Mouse (Mus musculus) midbrain, embryonic 15.5 days (tissue): ENCODE measurements around the gene Pecam1. TPM values are rescaled to one million over a fixed set of nuclear protein-coding genes. Genes with fewer than 3 reads are reported as not detected.

Source experiments
- ATAC-seq: fragments of 200-750 bp; cut with Nextera tagmentation; replicated peaks from 2 replicates; pipeline ENCODE4 v1.8.0; 2017; ENCODE audit warnings: moderate TSS enrichment
- H3K27ac ChIP-seq: fragments of 300-500 bp; sonication (generic); 2 replicates; pipeline ENCODE4 v1.5.1; 2015; ENCODE audit warnings: mild to moderate bottlenecking, inconsistent platforms
- H3K27me3 ChIP-seq: fragments of 300-500 bp; sonication (generic); replicated peaks from 2 replicates; pipeline ENCODE4 v1.6.1; 2015; ENCODE audit warnings: inconsistent platforms
- H3K36me3 ChIP-seq: fragments of 300-500 bp; sonication (generic); replicated peaks from 2 replicates; pipeline ENCODE4 v1.6.1; 2015; ENCODE audit warnings: inconsistent platforms
- H3K4me1 ChIP-seq: fragments of 300-500 bp; sonication (generic); 2 replicates; pipeline ENCODE4 v1.6.1; 2015; ENCODE audit warnings: inconsistent platforms
- H3K4me2 ChIP-seq: fragments of 300-500 bp; sonication (generic); 2 replicates; pipeline ENCODE4 v1.6.1; 2015; ENCODE audit warnings: inconsistent platforms, mild to moderate bottlenecking, moderate library complexity
- H3K4me3 ChIP-seq: fragments of 300-500 bp; sonication (generic); 2 replicates; pipeline ENCODE4 v1.5.1; 2015; ENCODE audit warnings: mild to moderate bottlenecking, inconsistent platforms
- H3K9ac ChIP-seq: fragments of 300-500 bp; sonication (generic); 2 replicates; pipeline ENCODE4 v1.6.1; 2015; ENCODE audit warnings: mild to moderate bottlenecking, inconsistent platforms
- H3K9me3 ChIP-seq: fragments of 300-500 bp; sonication (generic); 2 replicates; pipeline ENCODE4 v1.6.1; 2016; ENCODE audit warnings: inconsistent platforms
- WGBS: fragments of 180-500 bp; shearing (Covaris S2); methylation state at CpG from one replicate; pipeline ENCODE4 v1.1.7; 2015; ENCODE audit warnings: mixed read lengths; 5-methylcytosine and 5-hydroxymethylcytosine counted together
- polyA plus RNA-seq: library from polyadenylated mRNA; unstranded; fragments of >200 nt; fragmentation: Nextera tagmentation; extraction: Ambion mirVana; gene quantifications from 2 replicates; pipeline ENCODE4 v1.2.1, GENCODE M21; 2015

Pecam1 gene
- polyA plus RNA-seq, 1 experiment from 2014 or later, result 15.1 TPM

GRCm38 (mm10) chr11:106701589-106701988 lies 48.8 kb downstream of the Pecam1 start:
- H3K9me3 ChIP-seq, result no peaks in the 10 kb centered on the region
- H3K36me3 ChIP-seq, result no peaks in the 10 kb centered on the region
- H3K4me2 ChIP-seq, result no peak overlapping the region
- no peaks in the 10 kb centered on the region for H3K4me1 ChIP-seq
- H3K9ac ChIP-seq, result no peak overlapping the region
- no peak for ATAC-seq
- 71% methylated on average over 9 of the region's 9 CpGs for WGBS
- no peak overlapping the region for H3K27ac ChIP-seq
- H3K4me3 ChIP-seq, result no peak overlapping the region
- no peaks in the 10 kb centered on the region for H3K27me3 ChIP-seq

GRCm38 (mm10) chr11:106699083-106699482 lies 51.3 kb downstream of the Pecam1 start:
- Histone ChIP-seq H3K27ac (no peak overlapping the region), H3K9ac (no peak overlapping the region), H3K4me3 (no peak overlapping the region), H3K4me1 (no peaks in the 10 kb centered on the region), H3K27me3 (no peaks in the 10 kb centered on the region), H3K36me3 (no peaks in the 10 kb centered on the region), H3K4me2 (no peak overlapping the region), H3K9me3 (no peaks in the 10 kb centered on the region)
- 92% methylated on average over 9 of the region's 9 CpGs for WGBS
- no peak for ATAC-seq

- Histone ChIP-seq H3K4me3 (no peak overlapping the region), H3K9me3 (no peaks in the 10 kb centered on the region), H3K4me1 (no peaks in the 10 kb centered on the region), H3K27me3 (no peaks in the 10 kb centered on the region), H3K9ac (no peak overlapping the region), H3K27ac (no peak overlapping the region), H3K4me2 (no peak overlapping the region), H3K36me3 (no peaks in the 10 kb centered on the region)
- WGBS, result 91% methylated on average over 6 of the region's 6 CpGs
- ATAC-seq, result no peak
Measured at GRCm38 (mm10) chr11:106698289-106698688, 52.1 kb downstream of the Pecam1 start.

GRCm38 (mm10) chr11:106695917-106696316 lies 54.5 kb downstream of the Pecam1 start:
- H3K4me2 ChIP-seq, result no peak overlapping the region
- no peaks in the 10 kb centered on the region for H3K27me3 ChIP-seq
- no peak for ATAC-seq
- no peak overlapping the region for H3K27ac ChIP-seq
- no peaks in the 10 kb centered on the region for H3K9me3 ChIP-seq
- H3K4me1 ChIP-seq, result no peaks in the 10 kb centered on the region
- H3K4me3 ChIP-seq, result no peak overlapping the region
- H3K36me3 ChIP-seq, result no peaks in the 10 kb centered on the region
- H3K9ac ChIP-seq, result no peak overlapping the region
- 96% methylated on average over 3 of the region's 3 CpGs for WGBS

GRCm38 (mm10) chr11:106692890-106693289 lies 57.5 kb downstream of the Pecam1 start:
- Histone ChIP-seq H3K36me3 (no peaks in the 10 kb centered on the region), H3K4me1 (no peaks in the 10 kb centered on the region), H3K9ac (no peak overlapping the region), H3K27ac (no peak overlapping the region), H3K4me3 (no peak overlapping the region), H3K9me3 (no peaks in the 10 kb centered on the region), H3K27me3 (no peaks in the 10 kb centered on the region), H3K4me2 (no peak overlapping the region)
- ATAC-seq, result no peak
- 85% methylated on average over 4 of the region's 4 CpGs for WGBS

- no peak overlapping the region for H3K4me2 ChIP-seq
- no peaks in the 10 kb centered on the region for H3K9me3 ChIP-seq
- H3K4me3 ChIP-seq, result no peak overlapping the region
- H3K9ac ChIP-seq, result no peak overlapping the region
- no peaks in the 10 kb centered on the region for H3K4me1 ChIP-seq
- WGBS, result 85% methylated on average over 5 of the region's 5 CpGs
- H3K27ac ChIP-seq, result no peak overlapping the region
- H3K27me3 ChIP-seq, result no peaks in the 10 kb centered on the region
- ATAC-seq, result no peak
- H3K36me3 ChIP-seq, result no peaks in the 10 kb centered on the region
Measured at GRCm38 (mm10) chr11:106688375-106688774, 62.1 kb downstream of the Pecam1 start.

- no peak overlapping the region for H3K9ac ChIP-seq
- H3K4me3 ChIP-seq, result no peak overlapping the region
- H3K4me2 ChIP-seq, result no peak overlapping the region
- H3K27me3 ChIP-seq, result no peaks in the 10 kb centered on the region
- H3K36me3 ChIP-seq, result no peaks in the 10 kb centered on the region
- H3K4me1 ChIP-seq, result no peaks in the 10 kb centered on the region
- no peak for ATAC-seq
- no peak overlapping the region for H3K27ac ChIP-seq
- H3K9me3 ChIP-seq, result no peaks in the 10 kb centered on the region
- WGBS, result 88% methylated on average over 9 of the region's 9 CpGs
Measured at GRCm38 (mm10) chr11:106687293-106687692, 63.1 kb downstream of the Pecam1 start.

GRCm38 (mm10) chr11:106684027-106684426 lies 66.4 kb downstream of the Pecam1 start:
- WGBS, result 92% methylated on average over 8 of the region's 8 CpGs
- Histone ChIP-seq H3K27ac (no peak overlapping the region), H3K36me3 (no peaks in the 10 kb centered on the region), H3K9ac (no peak overlapping the region), H3K9me3 (no peaks in the 10 kb centered on the region), H3K27me3 (no peaks in the 10 kb centered on the region), H3K4me3 (no peak overlapping the region), H3K4me2 (no peak overlapping the region), H3K4me1 (no peaks in the 10 kb centered on the region)
- no peak for ATAC-seq

GRCm38 (mm10) chr11:106683345-106683744 lies 67.1 kb downstream of the Pecam1 start:
- H3K9ac ChIP-seq, result no peak overlapping the region
- H3K27ac ChIP-seq, result no peak overlapping the region

GRCm38 (mm10) chr11:106681138-106681537 lies 69.3 kb downstream of the Pecam1 start:
- no peaks in the 10 kb centered on the region for H3K4me1 ChIP-seq
- H3K27ac ChIP-seq, result no peak overlapping the region
- H3K4me2 ChIP-seq, result no peak overlapping the region
- ATAC-seq, result no peak
- no peaks in the 10 kb centered on the region for H3K36me3 ChIP-seq
- no peak overlapping the region for H3K9ac ChIP-seq
- no peak overlapping the region for H3K4me3 ChIP-seq
- 84% methylated on average over 6 of the region's 6 CpGs for WGBS
- no peaks in the 10 kb centered on the region for H3K27me3 ChIP-seq
- no peaks in the 10 kb centered on the region for H3K9me3 ChIP-seq

More at GRCm38 (mm10) chr11:106683345-106683744, 67.1 kb downstream of the Pecam1 start:
- H3K4me1 ChIP-seq, result no peaks in the 10 kb centered on the region
- H3K36me3 ChIP-seq, result no peaks in the 10 kb centered on the region
- H3K4me2 ChIP-seq, result no peak overlapping the region
- no peak for ATAC-seq
- H3K9me3 ChIP-seq, result no peaks in the 10 kb centered on the region
- H3K27me3 ChIP-seq, result no peaks in the 10 kb centered on the region
- no peak overlapping the region for H3K4me3 ChIP-seq
- 79% methylated on average over 3 of the region's 3 CpGs for WGBS

GRCm38 (mm10) chr11:106679874-106680273 lies 70.6 kb downstream of the Pecam1 start:
- 55% methylated on average over 6 of the region's 6 CpGs for WGBS
- H3K27me3 ChIP-seq, result no peaks in the 10 kb centered on the region
- no peak overlapping the region for H3K27ac ChIP-seq
- no peak overlapping the region for H3K9ac ChIP-seq
- H3K9me3 ChIP-seq, result no peaks in the 10 kb centered on the region
- H3K4me2 ChIP-seq, result no peak overlapping the region
- H3K36me3 ChIP-seq, result no peaks in the 10 kb centered on the region
- no peak overlapping the region for H3K4me3 ChIP-seq
- H3K4me1 ChIP-seq, result peaks cover 3% of the 10 kb centered on the region
- ATAC-seq, result no peak

- Histone ChIP-seq H3K4me3 (no peak overlapping the region), H3K36me3 (no peaks in the 10 kb centered on the region), H3K27me3 (no peaks in the 10 kb centered on the region), H3K27ac (no peak overlapping the region), H3K4me2 (no peak overlapping the region), H3K9me3 (no peaks in the 10 kb centered on the region), H3K4me1 (peaks cover 15% of the 10 kb centered on the region), H3K9ac (no peak overlapping the region)
- ATAC-seq, result no peak
- 78% methylated on average over 10 of the region's 10 CpGs for WGBS
Measured at GRCm38 (mm10) chr11:106677910-106678591, 72.4 kb downstream of the Pecam1 start.

GRCm38 (mm10) chr11:106677331-106677730 lies 73.1 kb downstream of the Pecam1 start:
- ATAC-seq, result no peak
- no peaks in the 10 kb centered on the region for H3K36me3 ChIP-seq
- H3K27me3 ChIP-seq, result no peaks in the 10 kb centered on the region
- no peak overlapping the region for H3K27ac ChIP-seq
- peaks cover 15% of the 10 kb centered on the region for H3K4me1 ChIP-seq
- H3K4me3 ChIP-seq, result no peak overlapping the region
- no peaks in the 10 kb centered on the region for H3K9me3 ChIP-seq
- no peak overlapping the region for H3K4me2 ChIP-seq
- H3K9ac ChIP-seq, result no peak overlapping the region
- WGBS, result 80% methylated on average over 4 of the region's 4 CpGs
